Mouse (Mus musculus): Measurements from ENCODE around the gene Mvb12b.

Mvb12b gene

DNA sequence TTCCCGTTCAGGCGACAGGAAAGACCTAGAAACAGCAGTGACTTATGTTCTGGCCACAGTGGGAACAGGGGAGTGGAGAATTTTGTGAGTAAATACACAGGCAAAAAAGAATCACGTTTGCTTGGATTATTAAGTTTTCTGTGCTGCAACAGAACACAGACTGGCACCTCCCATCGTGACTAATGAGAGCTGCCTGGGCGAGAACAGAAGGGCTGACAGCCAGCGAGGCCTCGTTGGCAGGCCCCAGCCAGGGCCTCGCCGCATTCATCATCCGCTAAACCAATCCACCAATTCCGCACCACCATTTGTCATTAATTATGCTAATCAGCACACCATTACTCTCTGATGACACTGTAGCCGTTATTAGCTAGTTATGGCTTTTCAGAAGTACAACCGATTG is 102.2 kb downstream of the Mvb12b start:
- DNase-seq (ENCODE audit: low read depth, low spot score), result no peak

DNA sequence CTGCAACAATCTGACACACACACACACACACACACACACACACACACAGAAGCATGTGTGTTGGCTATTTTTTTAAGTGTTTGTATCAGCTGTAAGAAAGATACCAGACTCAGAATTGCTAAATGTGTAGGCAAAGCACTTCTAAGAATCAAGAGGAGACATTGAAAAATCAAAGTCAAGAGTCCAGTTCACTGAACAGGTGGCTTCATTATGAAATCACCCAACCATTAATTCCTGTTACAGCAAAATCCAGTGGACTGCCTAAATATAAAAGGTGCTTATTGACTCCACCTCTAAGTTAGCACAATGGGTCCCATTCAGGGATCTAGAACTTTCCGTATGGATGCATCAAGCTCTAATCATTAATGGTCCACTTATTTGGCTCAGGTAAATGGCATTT is 103.0 kb downstream of the Mvb12b start:
- DNase-seq (ENCODE audit: low read depth, low spot score), result no peak

DNA sequence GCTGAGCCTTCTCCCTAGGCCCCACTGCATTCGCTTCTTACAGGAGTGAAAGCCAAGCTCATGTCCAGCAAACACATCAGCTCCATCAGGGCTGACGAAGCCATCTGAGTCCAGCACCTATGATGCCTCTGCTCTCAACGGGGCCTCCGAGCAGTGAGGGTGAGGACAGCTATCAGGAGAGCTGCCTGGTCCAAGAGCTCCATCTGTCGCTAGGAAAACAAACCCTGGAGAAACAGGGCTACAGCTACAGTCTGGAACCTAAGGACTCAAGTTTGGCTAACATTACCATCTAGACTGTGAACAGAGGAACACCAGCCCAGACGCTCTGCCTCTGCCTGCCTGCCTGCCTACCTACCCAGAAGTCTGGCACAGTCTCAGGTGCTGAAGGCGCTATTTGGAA is 104.3 kb downstream of the Mvb12b start:
- DNase-seq (ENCODE audit: low read depth, low spot score), result no peak

DNA sequence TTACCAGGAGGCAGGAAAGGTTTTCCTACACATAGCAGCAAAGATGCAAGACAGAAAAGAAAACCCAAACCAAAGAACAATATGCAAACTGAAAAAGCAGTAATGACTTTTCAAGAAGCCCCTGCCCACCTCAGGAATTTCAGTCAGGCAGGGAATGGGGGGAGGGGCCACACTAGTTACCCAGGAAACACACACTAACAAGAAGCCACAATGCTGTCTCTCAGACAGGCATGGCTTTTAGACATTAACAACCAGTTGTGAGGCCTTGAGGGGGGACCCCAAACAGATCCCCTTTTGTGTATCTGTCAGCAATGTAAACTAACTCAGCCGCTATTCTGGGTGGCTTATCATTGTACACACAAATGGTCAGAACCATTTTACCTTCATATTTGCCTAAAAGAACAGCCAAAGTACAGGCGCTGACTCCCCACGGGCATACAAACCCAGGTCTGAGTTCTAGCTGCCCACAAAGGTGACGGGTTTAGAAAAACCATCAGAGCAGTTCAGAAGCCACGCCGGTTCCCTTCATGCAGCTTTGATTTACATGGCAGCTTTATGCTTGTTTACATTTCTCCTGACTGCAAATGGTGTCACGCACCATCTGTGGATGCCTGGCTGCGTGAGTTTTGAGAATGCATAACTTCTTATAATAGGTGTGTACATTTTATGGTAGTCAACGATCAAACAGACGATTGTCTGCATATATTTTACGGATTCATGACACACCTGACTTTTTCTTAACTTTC is 105.9 kb downstream of the Mvb12b start:
- DNase-seq (ENCODE audit: low read depth, low spot score), result no peak

DNA sequence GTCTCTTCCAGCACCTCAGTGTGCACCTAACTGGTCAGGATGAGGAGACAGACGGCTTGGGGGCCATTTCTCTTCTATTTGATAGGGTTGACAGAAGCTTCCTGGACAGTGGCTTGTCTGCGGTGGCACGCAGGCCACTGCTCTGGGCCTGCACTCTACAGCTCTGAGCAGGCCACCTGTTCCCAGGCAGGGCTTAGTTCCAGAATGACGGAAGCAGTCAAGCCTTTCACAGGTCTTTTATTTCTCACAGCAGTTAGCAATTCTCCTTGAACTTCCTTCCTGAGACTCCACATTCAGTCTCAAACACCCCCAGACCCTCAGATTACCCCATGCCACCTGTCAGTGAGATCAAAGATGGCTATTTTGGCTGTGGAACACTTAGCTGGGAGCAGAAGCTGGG is 109.3 kb downstream of the Mvb12b start:
- no peak for DNase-seq (ENCODE audit: low read depth, low spot score)

DNA sequence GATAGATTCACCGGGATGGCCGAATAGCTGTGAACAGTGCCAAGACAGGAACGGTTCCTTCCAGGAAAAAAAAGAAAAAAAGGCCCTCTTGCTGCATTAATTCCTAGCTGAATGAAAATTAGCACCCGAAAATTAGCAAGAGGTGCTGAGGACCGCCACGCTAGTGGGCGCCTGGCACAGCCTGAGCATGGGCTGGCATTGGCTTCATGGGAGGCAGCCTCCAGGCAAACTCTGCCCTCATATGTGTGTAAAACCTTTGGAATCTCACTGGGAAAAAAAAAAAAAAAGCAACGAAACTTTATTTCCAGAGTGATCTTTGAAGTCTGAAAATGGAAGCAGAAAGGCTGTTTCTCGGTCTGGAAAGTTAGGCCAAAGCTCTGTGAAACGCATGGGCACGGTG is 110.7 kb downstream of the Mvb12b start:
- DNase-seq (ENCODE audit: low read depth, low spot score), result no peak

DNA sequence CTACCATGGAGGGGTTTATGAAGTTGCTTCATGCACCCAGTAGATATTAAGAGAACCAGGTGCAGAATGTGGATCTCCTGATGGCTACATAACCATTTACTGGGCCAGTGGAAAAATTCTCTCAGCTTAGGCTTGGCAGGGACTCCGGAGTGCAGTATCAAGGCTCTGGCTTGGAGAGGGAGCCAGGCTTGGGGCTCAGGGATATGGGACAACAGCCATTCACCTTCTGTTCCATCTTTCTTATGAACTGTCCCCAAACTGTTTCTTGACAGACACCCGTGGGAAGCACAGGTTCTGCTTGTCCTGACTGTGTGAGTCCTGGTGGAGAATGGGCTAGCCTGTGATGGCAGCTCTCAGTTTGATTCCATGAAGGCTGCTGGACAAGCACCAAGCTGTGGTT is 112.9 kb downstream of the Mvb12b start:
- no peak for DNase-seq (ENCODE audit: low read depth, low spot score)

DNA sequence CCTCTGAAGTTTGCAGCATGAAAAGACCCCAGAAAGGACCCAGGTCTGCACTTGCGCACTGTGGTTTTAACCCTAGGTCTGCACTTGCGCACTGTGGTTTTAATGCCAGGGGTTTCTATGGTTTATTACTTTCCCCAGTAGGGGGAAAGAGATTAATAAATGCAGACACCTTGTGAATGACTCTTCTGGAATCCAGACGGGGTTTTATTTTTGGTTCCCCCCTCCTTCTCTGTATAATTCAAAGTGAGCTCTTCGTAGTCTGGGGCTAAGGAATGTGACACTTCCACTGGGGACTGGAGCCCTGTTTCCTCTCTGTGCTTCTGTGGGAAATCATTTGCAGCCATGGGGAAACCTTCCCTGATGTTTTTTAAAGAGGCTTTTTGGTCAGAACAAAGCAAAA is 113.6 kb downstream of the Mvb12b start:
- no peak for DNase-seq (ENCODE audit: low read depth, low spot score)

DNA sequence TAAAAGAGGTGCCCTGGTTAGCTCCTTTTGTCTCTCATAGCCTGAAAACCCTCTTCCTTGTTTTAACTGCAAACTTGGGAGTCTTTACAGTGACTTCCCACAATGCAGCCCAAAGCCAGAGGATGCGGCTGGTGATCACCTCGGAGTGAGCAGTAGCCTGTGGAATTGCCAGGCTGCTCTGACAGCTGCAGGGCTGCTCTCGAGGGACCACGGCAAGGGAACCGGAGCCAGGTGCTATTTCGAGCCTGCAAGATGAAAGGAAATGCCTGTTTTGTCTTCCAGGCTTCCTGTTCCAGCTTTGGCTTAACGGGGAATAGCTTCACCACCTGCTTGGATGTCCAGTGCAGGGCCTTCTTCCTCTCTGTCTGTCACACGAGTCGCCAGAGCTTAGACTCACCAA is 115.3 kb downstream of the Mvb12b start:
- DNase-seq (ENCODE audit: low read depth, low spot score), result no peak

DNA sequence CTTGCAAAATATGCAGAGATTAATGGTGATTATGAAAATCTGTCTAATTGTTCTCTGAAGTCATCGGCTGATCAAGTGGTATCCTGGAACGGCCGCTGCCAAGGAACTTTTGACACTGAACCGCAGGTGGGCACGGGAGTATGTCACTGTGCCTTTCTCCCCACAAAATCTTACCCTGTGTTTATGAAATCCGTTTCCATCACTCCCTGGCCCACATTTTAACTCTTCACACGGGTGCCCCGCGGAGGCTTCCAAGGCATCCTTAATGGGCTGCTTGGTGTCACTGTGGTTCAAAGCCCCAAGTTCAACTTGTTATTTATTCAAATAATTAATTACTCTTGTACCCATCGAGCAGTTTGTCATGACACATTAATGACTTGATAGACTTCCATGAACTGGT is 116.4 kb downstream of the Mvb12b start:
- DNase-seq (ENCODE audit: low read depth, low spot score), result no peak

DNA sequence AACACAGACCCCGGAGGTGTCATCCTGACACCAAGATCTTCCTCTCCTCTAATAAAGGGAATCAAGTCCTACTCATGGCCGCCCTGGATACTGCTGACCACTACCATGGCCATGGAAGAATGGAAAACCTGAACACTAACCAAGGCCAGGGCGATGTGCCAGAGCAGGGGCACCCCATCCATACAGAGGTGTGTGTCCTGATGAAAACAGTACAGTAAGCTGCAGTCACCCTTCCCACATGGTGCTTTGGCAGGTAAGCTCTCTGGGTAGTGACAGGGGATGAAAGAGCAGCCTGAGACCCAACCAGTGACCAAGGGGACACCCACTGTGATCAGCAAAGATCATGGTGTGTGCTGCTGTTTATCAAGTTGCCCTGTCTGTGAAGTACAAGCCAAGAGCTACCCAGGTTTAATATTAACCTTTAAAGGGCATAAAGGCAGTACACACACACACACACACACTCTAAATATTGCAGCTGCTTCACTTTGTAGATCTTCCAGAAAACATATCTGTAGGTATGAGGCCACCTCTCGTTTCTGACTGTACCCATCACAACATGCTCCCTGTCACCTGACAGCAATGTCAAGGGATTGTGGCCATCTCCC is 117.1 kb downstream of the Mvb12b start:
- DNase-seq (ENCODE audit: low read depth, low spot score), result no peak

DNA sequence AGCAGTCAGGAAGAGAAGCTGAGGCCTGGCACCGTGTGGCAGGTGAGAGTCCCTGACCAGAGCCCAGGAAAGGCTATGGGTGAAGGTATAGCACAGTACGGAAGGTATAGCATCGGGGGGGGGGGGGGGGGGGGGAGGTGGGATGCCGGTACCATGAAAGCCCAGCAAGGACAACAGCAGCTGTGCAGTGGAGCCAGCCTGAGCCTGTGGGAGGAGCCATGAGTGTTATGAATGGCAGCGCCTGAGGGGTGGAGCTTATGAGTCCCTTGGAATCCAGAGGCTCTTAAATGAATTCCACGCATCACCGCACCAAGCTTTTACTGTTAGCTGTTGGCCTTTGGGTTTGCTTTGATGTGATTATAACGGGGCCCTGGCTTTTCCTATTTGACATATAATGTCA is 123.3 kb downstream of the Mvb12b start:
- DNase-seq (ENCODE audit: low read depth, low spot score), result no peak

DNA sequence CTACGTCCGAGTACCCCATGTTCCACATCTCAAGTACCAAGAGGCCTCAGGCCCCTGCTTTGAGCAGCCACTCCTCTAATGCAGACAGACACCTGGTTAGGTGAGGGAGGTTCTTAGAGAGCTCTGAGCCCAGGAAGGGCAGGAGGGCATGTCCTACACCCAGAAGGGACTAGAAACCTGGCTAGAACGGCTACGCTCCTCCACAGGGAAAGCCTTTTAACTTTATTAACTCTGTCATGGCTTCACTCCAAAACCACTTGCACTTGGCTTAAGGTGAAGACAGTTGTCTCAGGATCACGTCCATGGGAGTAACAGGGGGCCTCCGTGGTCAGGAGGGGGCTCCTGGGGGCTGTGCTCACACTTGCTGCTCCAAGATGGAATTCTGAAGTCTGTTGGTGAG is 125.5 kb downstream of the Mvb12b start:
- no peak for DNase-seq (ENCODE audit: low read depth, low spot score)

DNA sequence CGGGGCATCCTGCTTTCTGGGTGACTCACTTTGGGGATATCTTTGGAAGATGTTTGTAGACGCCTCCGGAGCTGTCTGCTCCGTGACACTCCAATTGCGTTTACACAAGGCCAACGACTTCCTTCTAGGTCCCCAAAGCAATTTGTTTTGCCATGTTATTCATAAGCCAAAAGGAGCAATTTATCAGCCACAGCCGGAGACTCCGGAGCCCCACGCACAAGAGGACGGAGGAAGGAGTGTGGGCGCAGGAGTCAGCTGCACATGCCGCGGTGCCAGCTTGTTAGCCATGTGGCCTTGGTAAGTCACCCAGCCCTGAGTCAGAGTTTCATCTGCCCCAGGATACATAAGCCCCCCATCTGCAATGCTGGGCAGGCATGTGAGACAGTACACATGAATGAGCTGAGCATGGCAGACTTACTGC is 127.2 kb downstream of the Mvb12b start:
- no peak for DNase-seq (ENCODE audit: low read depth, low spot score)

DNA sequence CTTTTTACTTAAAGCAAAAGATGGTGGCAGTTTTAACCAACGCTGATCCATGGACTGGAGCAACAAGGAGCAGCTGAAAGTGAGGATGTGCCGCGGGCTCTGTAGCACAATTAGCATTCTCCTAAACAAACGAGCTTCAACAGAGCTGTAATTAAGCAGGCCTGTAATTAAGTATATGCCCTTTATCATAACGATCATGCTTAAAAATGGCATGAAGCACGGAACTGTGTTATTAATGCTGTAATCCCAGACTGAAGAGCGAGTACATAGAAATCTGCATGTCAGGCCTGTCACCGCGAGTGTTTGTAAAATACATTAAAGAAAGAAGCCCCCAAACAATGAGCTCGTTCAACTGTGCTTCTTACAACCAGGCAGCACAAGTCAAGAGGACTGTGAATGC is 128.3 kb downstream of the Mvb12b start:
- DNase-seq (ENCODE audit: low read depth, low spot score), result no peak

DNA sequence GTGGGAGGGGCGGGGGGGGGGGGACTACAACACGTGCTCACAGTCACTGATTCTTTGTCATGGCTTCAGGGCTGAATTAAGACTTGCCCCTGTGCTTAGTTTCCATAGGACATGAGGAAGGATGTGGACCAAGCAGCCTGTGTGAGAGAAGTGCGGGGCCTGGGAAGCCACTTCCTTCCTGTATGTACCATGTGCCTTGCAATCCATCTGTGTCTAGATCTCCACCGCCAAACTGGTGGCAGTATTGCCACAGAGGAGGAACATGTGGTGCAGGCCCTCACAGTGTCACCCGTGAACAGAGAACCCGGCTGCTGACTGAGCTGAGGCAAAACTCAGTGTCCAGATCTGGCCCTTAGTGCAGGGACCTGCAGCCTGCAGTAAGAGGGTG is 132.1 kb downstream of the Mvb12b start:
- DNase-seq (ENCODE audit: low read depth, low spot score), result no peak

DNA sequence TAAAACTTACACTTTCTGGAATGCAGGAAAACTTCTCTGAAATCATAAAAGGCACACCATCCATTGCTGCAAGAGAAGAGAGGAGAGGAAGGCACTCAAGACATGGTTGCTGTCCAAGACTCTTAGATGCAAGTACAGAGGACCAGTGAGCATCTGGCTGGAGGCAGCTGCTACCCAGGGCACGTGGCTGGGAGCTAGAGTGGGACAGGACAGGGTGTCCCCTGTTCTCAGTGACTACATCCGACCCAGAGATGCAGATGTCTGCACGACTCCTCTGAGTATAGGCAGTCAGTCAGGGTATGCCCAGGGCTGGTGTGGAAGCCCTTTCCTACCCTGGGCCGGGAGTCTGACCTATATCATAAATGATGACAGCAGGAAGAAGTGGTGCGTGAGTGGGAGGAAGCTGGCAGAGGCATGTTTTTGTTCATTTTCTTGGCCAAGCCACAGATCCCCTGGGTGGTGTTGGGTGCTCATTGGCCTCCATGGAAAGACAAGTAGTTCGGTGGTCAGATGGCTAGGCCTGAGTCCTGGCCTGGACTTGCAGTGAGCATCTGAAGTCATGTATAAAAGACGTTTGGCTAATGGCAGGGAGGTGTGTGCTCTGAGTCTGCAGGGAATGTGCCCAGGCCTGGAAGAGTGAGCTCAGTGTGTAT is 132.6 kb downstream of the Mvb12b start:
- DNase-seq (ENCODE audit: low read depth, low spot score), result no peak

DNA sequence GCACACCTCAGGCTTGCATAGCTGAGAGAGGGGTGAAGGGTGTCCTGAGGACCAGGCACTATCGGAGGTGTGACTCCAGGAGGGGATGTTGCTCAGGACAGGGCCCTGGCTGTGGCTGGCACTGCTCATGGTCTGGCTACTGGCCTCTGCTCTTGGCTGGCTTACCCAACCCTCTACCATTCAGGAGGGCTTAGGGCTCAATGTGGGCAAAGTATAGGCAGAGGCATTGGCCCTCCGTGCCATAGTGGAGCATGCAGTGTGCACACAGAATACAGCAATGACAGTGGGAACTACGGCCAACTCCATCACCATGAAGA is 133.5 kb downstream of the Mvb12b start:
- no peak for DNase-seq (ENCODE audit: low read depth, low spot score)

DNA sequence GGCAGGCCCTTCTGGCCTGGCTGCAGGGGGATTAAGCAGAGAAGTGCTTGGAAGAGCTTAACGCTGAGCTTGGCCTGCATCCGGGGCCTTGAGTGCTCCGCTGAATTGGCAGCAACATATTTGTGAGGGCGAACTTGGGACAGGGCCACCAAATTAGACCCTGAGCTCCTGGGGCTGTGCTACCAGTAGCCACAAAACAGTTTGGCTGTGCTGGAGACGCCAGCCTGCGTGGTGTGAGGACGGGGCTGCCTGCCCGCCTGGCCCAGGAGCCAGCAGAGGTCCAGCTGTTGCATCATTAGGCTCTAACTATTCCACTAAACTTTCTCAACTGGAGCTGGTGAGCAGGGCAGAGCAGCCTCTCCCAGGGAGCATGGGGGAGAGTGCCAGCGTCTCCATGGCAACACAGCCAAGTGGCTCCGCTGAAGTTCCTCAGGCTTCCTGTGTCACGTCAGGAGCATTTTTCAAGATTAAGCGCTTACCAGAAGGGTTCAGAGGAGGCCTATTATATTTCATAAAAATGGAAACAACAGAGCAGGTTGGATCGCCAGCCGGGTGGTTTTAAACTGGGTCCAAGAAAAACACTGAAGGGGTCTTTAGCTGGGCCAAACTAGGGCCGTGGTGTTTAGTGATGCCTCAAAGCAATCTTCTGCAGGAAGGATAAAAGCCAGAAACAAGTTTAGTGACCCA is 134.0 kb downstream of the Mvb12b start:
- no peak for DNase-seq (ENCODE audit: low read depth, low spot score)

DNA sequence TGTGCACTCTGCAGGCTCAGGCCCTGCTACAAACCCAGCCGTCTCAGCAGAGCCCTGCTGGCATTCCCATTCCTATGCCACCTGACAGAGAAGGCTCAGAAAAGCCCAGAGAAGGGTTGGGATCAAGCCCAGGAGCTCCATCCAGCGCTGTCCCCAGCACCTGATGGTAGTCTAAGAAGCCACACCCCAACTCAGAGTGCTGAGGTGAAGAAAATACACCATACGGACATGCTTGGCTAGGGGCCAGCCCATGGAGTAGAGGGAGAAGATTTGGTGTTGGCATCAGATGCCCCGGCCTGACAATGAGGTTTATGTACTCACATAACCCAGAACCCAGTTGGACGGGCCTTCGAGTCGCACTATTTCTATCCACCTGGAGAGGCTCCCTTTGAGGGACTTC is 137.1 kb downstream of the Mvb12b start:
- DNase-seq (ENCODE audit: low read depth, low spot score), result no peak

DNA sequence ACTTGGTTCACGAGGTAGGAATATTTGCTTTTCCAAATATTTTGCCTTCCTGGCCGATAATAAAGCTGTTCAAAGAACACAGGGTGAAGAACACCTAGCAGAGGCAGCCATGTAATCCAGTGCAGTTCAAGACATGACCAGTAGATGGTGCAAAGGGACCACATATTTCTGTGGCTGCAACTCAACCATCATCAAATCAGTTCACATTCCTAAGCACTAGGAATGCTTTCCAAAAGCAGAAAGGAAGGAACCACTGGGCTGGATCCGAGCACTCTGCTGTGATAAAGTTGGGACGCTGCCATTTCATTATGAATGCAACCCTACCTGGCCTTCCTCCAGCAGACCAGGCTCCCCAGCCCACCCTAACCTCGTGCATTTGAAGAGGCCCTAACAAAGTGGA is 141.3 kb downstream of the Mvb12b start:
- DNase-seq (ENCODE audit: low read depth, low spot score), result peak; percentile 60

DNA sequence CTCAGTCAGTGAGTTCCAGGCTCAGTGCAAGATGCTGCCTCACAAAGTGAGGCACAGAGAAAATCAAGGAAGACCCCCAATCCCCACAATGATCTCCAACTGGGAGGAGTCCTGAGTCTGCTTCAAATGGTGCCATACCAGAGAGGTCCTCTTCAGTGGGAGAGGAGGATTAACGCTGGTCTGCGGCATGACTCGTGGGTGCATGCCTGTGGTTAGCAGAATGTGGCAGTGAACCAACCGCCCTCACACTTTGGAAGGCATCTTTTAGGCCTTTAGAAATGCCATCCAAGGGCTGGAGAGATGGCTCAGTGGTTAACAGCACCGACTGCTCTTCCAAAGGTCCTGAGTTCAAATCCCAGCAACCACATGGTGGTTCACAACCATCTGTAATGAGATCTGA is 142.0 kb downstream of the Mvb12b start:
- DNase-seq (ENCODE audit: low read depth, low spot score), result no peak

DNA sequence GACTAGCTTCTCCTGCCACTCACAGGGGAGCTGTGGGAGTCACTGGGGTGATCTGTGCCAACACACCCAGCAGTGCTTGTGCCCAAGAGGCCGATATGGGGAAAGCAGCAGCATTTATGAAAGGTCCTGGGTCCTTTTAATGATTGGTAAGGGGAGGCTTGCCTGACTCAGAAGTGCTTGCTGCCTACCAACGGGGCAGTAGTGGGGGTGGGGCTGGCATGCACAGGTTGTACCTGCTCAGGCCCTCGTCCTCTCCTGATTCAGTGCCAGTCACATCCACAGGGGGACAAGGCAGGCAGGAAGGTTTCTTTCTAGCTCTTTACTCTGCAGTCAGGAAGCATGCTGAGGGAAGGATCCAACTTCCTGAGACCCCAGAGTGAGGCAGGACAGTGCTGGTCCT is 150.6 kb downstream of the Mvb12b start:
- no peak for DNase-seq (ENCODE audit: low read depth, low spot score)

All from A20 (cell line).